In the genomic region with DNA sequence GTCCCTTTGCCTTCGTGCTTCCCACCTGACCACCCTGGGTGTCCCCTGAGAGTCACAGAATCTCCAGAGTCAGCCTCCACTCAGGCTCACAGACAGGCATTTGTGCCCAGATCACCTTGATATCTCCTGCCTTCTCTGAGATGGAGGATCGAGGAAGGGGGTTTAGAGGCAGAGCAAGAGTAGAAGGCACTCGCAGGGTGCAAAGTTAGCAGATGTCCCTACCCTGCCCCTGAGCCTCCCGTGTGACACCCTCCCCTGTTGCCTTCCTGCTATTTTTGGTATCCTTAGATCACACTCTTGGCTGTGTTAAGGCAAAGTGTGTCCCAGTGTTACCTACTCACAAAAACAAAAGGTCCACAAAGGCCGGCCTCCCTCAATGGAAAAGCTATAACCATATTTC, we compare ENCODE assay signal across 19 mouse cellular contexts. TPM values are rescaled to one million over a fixed set of nuclear protein-coding genes. Genes with fewer than 3 reads are reported as not detected.
DNase-seq lines count a peak whose midpoint lies in the region; ATAC-seq and TF ChIP-seq lines count a peak whose summit lies in the region.
"Had no signal": no experiment of that assay in that cellular context is flagged by ENCODE, and none has a peak within 500 bp of the region (broad histone marks: within the 10 kb centered on the region; RNA-seq: fewer than 3 reads in every experiment).

Gene Sgca, minus strand, starts transcription at position 129 of the 400 bp plus-strand sequence.

- TF ChIP-seq POLR2A in kidney, adult 2 months (IDR thresholded peaks at IDR 0.05; ENCODE audit: low read depth, low read length): no peak

- H3K9me3 ChIP-seq in hindbrain, embryonic 13.5 days: no peaks in the 10 kb centered on the region
- H3K9me3 ChIP-seq: embryonic facial prominence, embryonic 13.5 days had no signal

- no peak within 1 kb of the TSS for H3K4me2 ChIP-seq in hindbrain, embryonic 13.5 days
- H3K4me2 ChIP-seq: embryonic facial prominence, embryonic 13.5 days had no signal

- no peak within 1 kb of the TSS for H3K9ac ChIP-seq in hindbrain, embryonic 13.5 days
- H3K9ac ChIP-seq: embryonic facial prominence, embryonic 13.5 days had no signal

- 80% methylated on average over 5 of the region's 5 CpGs for WGBS in kidney, adult 2 months
- WGBS in hindbrain, embryonic 13.5 days: 80% methylated on average over 5 of the region's 5 CpGs

- H3K27ac ChIP-seq in kidney, adult 2 months (ENCODE audit: insufficient read depth, low read depth, low read length): no peak within 1 kb of the TSS
- H3K27ac ChIP-seq in hindbrain, embryonic 13.5 days: no peak within 1 kb of the TSS
- H3K27ac ChIP-seq: embryonic facial prominence, embryonic 13.5 days had no signal

- no peaks in the 10 kb centered on the region for H3K36me3 ChIP-seq in kidney, adult 2 months (ENCODE audit: control insufficient read depth, insufficient read depth, low read length)
- H3K36me3 ChIP-seq in hindbrain, embryonic 13.5 days: no peaks in the 10 kb centered on the region
- H3K36me3 ChIP-seq: embryonic facial prominence, embryonic 13.5 days had no signal

- H3K4me3 ChIP-seq in kidney, adult 2 months (ENCODE audit: insufficient read depth, low read depth, low read length): no peak within 1 kb of the TSS
- H3K4me3 ChIP-seq in hindbrain, embryonic 13.5 days: no peak within 1 kb of the TSS
- H3K4me3 ChIP-seq: embryonic facial prominence, embryonic 13.5 days had no signal

- H3K4me1 ChIP-seq in kidney, adult 2 months (ENCODE audit: control insufficient read depth, insufficient read depth, low read length): no peaks in the 10 kb centered on the region
- H3K4me1 ChIP-seq in hindbrain, embryonic 13.5 days (replicated peaks): peaks cover 31% of the 10 kb centered on the region

- no peak for TF ChIP-seq CTCF in kidney, adult 2 months (conservative IDR thresholded peaks at IDR 0.05; ENCODE audit: insufficient read depth, insufficient read length, low read depth, low read length)

- intact Hi-C loops in heart, postnatal 14 days (cut with DNase I): loop anchor here (5.0 kb wide), 1 partner anchor 66 kb away; the partner anchor contains the start of gene Pdk2

- H3K27me3 ChIP-seq in kidney, adult 2 months (replicated peaks; ENCODE audit: control insufficient read depth, insufficient read depth, low read length): no peaks in the 10 kb centered on the region
- no peaks in the 10 kb centered on the region for H3K27me3 ChIP-seq in hindbrain, embryonic 13.5 days

- no peak for DNase-seq in kidney, adult 2 months
- no peak for DNase-seq in kidney, adult 11 months
- DNase-seq in gastrocnemius, adult 8-10 months (ENCODE audit: low spot score in 2 of 2): peak in 1 of 2 experiments; percentile 40
- DNase-seq in heart, adult 8-10 months (ENCODE audit: low spot score): peak; percentile 57
- no peak for DNase-seq in heart, postnatal 14 days
- no peak for DNase-seq in lung, postnatal 10 days
- DNase-seq in retina, postnatal 1 day: no peak
- DNase-seq: adrenal gland, adult 8-10 months; B cell, adult 2 months; cerebellum, postnatal 36 days; kidney, postnatal 25 days; left cerebral cortex, postnatal 4 days; midbrain, embryonic 14.5 days had no signal

- ATAC-seq in hindbrain, embryonic 13.5 days (ENCODE audit: low FRiP score): no peak
- ATAC-seq: forebrain, embryonic 16.5 days; inflammation-experienced regulatory T-cells, adult 6 months had no signal

RNA-seq across cellular contexts. Expression of gene Sgca, which starts in this region (rescaled TPM):
- polyA plus RNA-seq in kidney, adult 2 months (2012; rRNA removed): 5.0 and 23.9 TPM in 2 replicates
- 100 to 1,000 TPM; 272 to 306 (median 288) TPM for total RNA-seq in gastrocnemius, adult 8-10 months (2022)
- total RNA-seq in heart, adult 8-10 months (2022): 100 to 1,000 TPM; 202 to 221 (median 208) TPM
- total RNA-seq in heart, postnatal 14 days (2021): 100 to 1,000 TPM; 135 to 139 TPM
- polyA plus RNA-seq in hindbrain, embryonic 13.5 days (2015; fragmentation: Nextera tagmentation; extraction: Ambion mirVana): 0.23 and 0.52 TPM in 2 replicates
- total RNA-seq: adrenal gland, adult 8-10 months; ES-E14; hematopoietic stem cell, adult 5-6 weeks; left cerebral cortex, postnatal 4 days had no signal
- polyA plus RNA-seq: inflammation-experienced regulatory T-cells, adult 6 months; midbrain, embryonic 14.5 days had no signal
